Mouse (Mus musculus): ENCODE measurements around the gene Fgr.

GRCm38 (mm10) chr4:132973186-132973585, 709 bp upstream of the Fgr start:
- TF ChIP-seq CTCF (IDR thresholded peaks at IDR 0.05; ENCODE audit: borderline replicate concordance, control insufficient read depth, extremely low read depth, insufficient read depth, low read length, poor library complexity) (no peak), POLR2A (IDR thresholded peaks at IDR 0.05; ENCODE audit: control insufficient read depth, extremely low read depth, insufficient read depth, low read length, poor library complexity) (no peak)

Data from thymus, adult 2 months (tissue).